ENCODE assay signal across 9 mouse cellular contexts in the genomic region with DNA sequence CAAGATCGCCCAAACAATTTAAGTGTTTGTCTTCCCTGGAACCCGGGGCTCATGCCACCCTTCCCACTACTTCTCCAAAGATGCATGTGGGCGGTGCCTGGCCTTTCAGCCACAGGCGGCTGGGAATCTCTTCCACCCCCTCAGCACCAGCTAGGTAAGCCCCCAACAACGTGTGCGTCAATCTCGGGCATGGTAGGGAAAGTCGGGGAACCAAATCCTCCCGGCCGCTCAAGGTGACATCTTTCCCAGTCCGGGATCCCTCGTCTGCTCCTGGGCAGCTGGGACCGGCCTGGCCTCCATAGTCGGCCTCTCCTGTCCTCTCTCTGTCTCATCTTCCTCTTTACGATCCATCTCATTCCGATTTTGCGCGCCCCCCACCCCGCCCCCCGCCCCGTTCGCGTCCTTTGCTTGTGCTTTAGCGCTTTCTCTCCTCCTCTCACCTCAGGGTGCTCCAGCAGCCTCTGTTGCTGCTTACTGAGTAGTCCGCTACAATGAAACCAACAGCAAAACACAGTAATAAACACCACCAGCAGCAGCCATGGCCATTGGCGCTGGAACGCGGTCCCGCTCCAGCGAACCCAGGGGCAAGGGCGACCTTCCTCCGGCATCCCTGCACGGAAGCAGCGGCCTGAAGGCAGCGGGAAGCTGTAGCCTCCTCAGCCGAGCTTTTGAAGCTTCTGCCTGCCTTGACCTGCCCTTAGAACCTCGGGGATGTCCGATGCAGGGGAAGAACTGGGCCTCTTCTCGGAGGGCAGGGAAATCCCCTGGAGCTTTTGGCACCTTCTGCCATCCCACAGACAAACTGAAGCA. TPM values are rescaled to one million over a fixed set of nuclear protein-coding genes. Genes with fewer than 3 reads are reported as not detected.
A peak's percentile ranks its signal among the peaks of the same experiment; 100 is the strongest.
DNase-seq lines count a peak whose midpoint lies in the region; ATAC-seq and TF ChIP-seq lines count a peak whose summit lies in the region.
"Had no signal": no experiment of that assay in that cellular context is flagged by ENCODE, and none has a peak within 500 bp of the region (broad histone marks: within the 10 kb centered on the region; RNA-seq: fewer than 3 reads in every experiment).

A gene (minus strand): TSS at position 784 of the 810 bp plus-strand sequence.

- TF ChIP-seq CTCF in brain, embryonic 14.5 days (IDR thresholded peaks at IDR 0.05; ENCODE audit: borderline replicate concordance, extremely low read depth, insufficient read depth, insufficient read length) = no peak

- TF ChIP-seq POLR2A in brain, embryonic 14.5 days (IDR thresholded peaks at IDR 0.05; ENCODE audit: borderline replicate concordance, extremely low read depth, insufficient read depth, insufficient read length, poor library complexity, severe bottlenecking) = no peak

- no peaks in the 10 kb centered on the region for H3K4me1 ChIP-seq in forebrain, embryonic 11.5 days (replicated peaks; ENCODE audit: control insufficient read depth, insufficient read depth, low read length)
- H3K4me1 ChIP-seq in liver, embryonic 13.5 days (replicated peaks) = no peaks in the 10 kb centered on the region
- H3K4me1 ChIP-seq: liver, embryonic 15.5 days had no signal

- 3% methylated on average over 39 of the region's 39 CpGs for WGBS in forebrain, embryonic 11.5 days
- WGBS in liver, embryonic 13.5 days (ENCODE audit: insufficient replicate concordance) = 7% methylated on average over 39 of the region's 39 CpGs

- H3K36me3 ChIP-seq in forebrain, embryonic 11.5 days (ENCODE audit: control insufficient read depth, insufficient read depth, low read length) = no peaks in the 10 kb centered on the region
- no peaks in the 10 kb centered on the region for H3K36me3 ChIP-seq in liver, embryonic 13.5 days
- H3K36me3 ChIP-seq: liver, embryonic 15.5 days had no signal

- peak within 1 kb of the TSS; percentile 56 for H3K4me2 ChIP-seq in forebrain, embryonic 11.5 days (ENCODE audit: low read depth, low read length, severe bottlenecking)
- H3K4me2 ChIP-seq in liver, embryonic 13.5 days = peak within 1 kb of the TSS; percentile 37
- H3K4me2 ChIP-seq: liver, embryonic 15.5 days had no signal

- peak within 1 kb of the TSS; percentile 26 for H3K4me3 ChIP-seq in forebrain, embryonic 11.5 days (ENCODE audit: low read depth, low read length)
- H3K4me3 ChIP-seq in liver, embryonic 13.5 days (replicated peaks) = no peak within 1 kb of the TSS
- H3K4me3 ChIP-seq: liver, embryonic 15.5 days had no signal

- DNase-seq in kidney, postnatal 4 days = peak; percentile 42 to 43
- no peak for DNase-seq in kidney, adult 8-10 months
- peak; percentile 25 for DNase-seq in brain, embryonic 14.5 days (ENCODE audit: low read depth)
- no peak for DNase-seq in forebrain, embryonic 11.5 days (ENCODE audit: low spot score)
- DNase-seq in liver, embryonic 13.5 days = no peak
- no peak for DNase-seq in spleen, postnatal 14 days (ENCODE audit: low spot score in 2 of 2)
- no peak for DNase-seq in thymus, postnatal 0 days (ENCODE audit: low spot score)
- DNase-seq in yolk sac, embryonic 10.5 days (ENCODE audit: low spot score) = no peak

- H3K9me3 ChIP-seq in forebrain, embryonic 11.5 days (ENCODE audit: control insufficient read depth, low read length) = no peaks in the 10 kb centered on the region
- H3K9me3 ChIP-seq in liver, embryonic 13.5 days (replicated peaks) = peaks cover 4% of the 10 kb centered on the region; the same call in 1 of the 2 replicates
- H3K9me3 ChIP-seq: liver, embryonic 15.5 days had no signal

- H3K9ac ChIP-seq in forebrain, embryonic 11.5 days (ENCODE audit: low read length) = peak within 1 kb of the TSS; percentile 32
- no peak within 1 kb of the TSS for H3K9ac ChIP-seq in liver, embryonic 13.5 days
- H3K9ac ChIP-seq: liver, embryonic 15.5 days had no signal

- no peak for ATAC-seq in forebrain, embryonic 11.5 days (replicated peaks; ENCODE audit: low FRiP score)
- ATAC-seq in liver, embryonic 13.5 days (ENCODE audit: low read depth) = no peak

- H3K27ac ChIP-seq in forebrain, embryonic 11.5 days (ENCODE audit: low read depth, low read length) = no peak within 1 kb of the TSS
- no peak within 1 kb of the TSS for H3K27ac ChIP-seq in liver, embryonic 13.5 days
- H3K27ac ChIP-seq: liver, embryonic 15.5 days had no signal

- H3K27me3 ChIP-seq in forebrain, embryonic 11.5 days (ENCODE audit: control insufficient read depth, insufficient read depth, low read length) = peaks cover 24% of the 10 kb centered on the region
- H3K27me3 ChIP-seq in liver, embryonic 13.5 days = peaks cover 55% of the 10 kb centered on the region

RNA-seq across cellular contexts. Expression of the gene that starts here (rescaled TPM):
- polyA plus RNA-seq in brain, embryonic 14.5 days (2012; rRNA removed) = 0.55 and 0.82 TPM in 2 replicates
- polyA plus RNA-seq in forebrain, embryonic 11.5 days (2014; fragmentation: Nextera tagmentation; extraction: Ambion mirVana) = not detected in 2 replicates
- polyA plus RNA-seq in liver, embryonic 13.5 days (2015; fragmentation: Nextera tagmentation; extraction: Ambion mirVana) = not detected in 2 replicates
- polyA plus RNA-seq in thymus, postnatal 0 days (2015; fragmentation: Nextera tagmentation; extraction: Ambion mirVana) = 1.7 and 1.9 TPM in 2 replicates
- polyA plus RNA-seq: liver, embryonic 15.5 days had no signal

Comparison
In these comparisons a context has a peak if more than half of its experiments do, and no peak if none do; other contexts are left out.
1. DNase-seq: peak in kidney, postnatal 4 days (2 of 2); none in kidney, adult 8-10 months (0 of 2), forebrain, embryonic 11.5 days (single experiment), liver, embryonic 13.5 days (single experiment), spleen, postnatal 14 days (0 of 2), thymus, postnatal 0 days (single experiment) and yolk sac, embryonic 10.5 days (single experiment).
2. Peak in DNase-seq in brain, embryonic 14.5 days; RNA of the gene not detected or under 1 TPM.